Mouse (Mus musculus) layer of hippocampus, adult 2 months (tissue): Measurements from ENCODE around the gene Hes2. TPM values are rescaled to one million over a fixed set of nuclear protein-coding genes. Genes with fewer than 3 reads are reported as not detected.
A peak's percentile ranks its signal among the peaks of the same experiment; 100 is the strongest.

ENCODE experiments used
- DNase-seq, 2 experiments: peaks; one replicate each; pipeline ENCODE4 v3.0.0; 2022; ENCODE audit warnings: low spot score in 2 of 2
- H3K27ac ChIP-seq: fragments of 200-600 bp; 2 replicates; pipeline ENCODE4 v1.8.1; 2022
- H3K4me3 ChIP-seq: fragments of 200-600 bp; 2 replicates; pipeline ENCODE4 v1.8.1; 2022; ENCODE audit warnings: mild to moderate bottlenecking
- CTCF ChIP-seq: fragments of 200-600 bp; conservative IDR thresholded peaks from 2 replicates; pipeline ENCODE4 v1.8.1; 2022; ENCODE audit warnings: antibody characterized with exemption, mild to moderate bottlenecking, moderate library complexity
- total RNA-seq, 2 experiments: library from RNA; stranded (reverse); gene quantifications; 2 replicates each; pipeline ENCODE4 v1.2.3; 2021

The Hes2 gene
- total RNA-seq, 2 experiments from 2014 or later: not detected

DNA sequence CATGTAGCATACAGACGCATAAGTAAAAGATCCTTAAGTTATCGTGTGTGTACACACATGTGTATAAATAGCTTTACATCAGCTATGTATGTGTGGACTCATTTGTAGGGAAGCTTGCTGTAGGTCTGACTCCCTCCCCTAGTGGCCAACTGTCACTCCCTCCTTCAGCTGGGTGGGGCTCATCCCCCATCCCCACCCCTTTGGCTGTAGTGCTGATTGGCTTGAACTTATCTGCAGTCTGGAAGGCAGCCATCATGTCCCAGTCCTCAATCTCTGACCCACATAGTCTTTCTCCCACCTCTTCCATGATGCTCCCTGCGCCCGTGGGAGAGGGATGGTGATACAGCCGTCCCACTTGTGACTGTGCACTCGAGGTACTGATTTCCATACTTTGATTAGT is 46.0 kb downstream of the Hes2 start:
- TF ChIP-seq CTCF: peak; percentile 33
- DNase-seq: no peak
- no peak overlapping the region for H3K4me3 ChIP-seq
- peak overlapping the region; percentile 37; the same call in 1 of the 2 replicates for H3K27ac ChIP-seq

DNA sequence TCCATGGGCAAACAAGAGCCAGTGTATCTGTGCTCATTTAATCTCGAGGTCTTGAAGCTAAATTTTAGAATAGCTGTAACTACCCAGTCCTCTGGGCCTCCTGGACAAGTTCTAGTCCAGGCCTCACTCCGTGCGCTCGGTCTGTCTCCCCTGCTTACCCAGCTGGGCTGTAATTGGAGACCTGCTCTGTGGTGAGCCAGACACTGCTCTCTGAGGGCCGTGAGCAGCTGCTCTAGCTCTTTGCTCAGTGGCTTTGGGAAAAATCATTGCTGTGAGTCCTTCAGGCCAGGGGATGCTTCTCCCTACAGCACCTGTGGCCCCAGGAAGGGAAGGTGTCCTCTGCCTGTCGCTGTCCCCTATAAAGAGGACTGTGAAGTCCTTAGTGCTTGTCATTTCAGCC is 47.5 kb downstream of the Hes2 start:
- no peak for DNase-seq
- Histone ChIP-seq H3K27ac (peak overlapping the region; percentile 37; the same call in 1 of the 2 replicates), H3K4me3 (no peak overlapping the region)
- no peak for TF ChIP-seq CTCF

DNA sequence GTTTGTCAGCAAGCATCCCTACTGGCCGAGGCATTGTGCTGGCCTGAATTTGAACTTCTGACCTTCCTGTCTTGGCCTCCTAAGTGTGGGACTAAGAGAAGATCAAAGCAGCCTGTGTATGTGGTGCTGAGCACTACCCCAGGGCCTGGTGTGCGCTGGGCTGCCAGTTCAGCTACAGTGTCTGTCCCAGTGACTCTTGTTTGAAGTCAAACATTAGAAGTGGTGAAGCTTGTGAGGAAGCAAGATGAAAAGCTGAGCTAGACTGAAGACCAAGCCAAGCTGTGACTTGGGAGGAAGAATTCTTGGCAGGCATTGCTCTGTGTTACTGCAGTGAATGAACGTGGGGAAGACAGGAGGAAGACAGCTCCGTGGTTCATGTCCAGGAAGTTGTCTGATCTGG is 51.0 kb downstream of the Hes2 start:
- Histone ChIP-seq H3K4me3 (no peak overlapping the region), H3K27ac (no peak overlapping the region)
- DNase-seq: no peak
- TF ChIP-seq CTCF: no peak

Other genes starting within 250 kb of the Hes2 start
- 10 to 100 TPM; 68.2 to 69.1 TPM for gene Dnajc11, start 225.2 kb upstream of the Hes2 start, total RNA-seq
- 10 to 100 TPM; 26.8 to 29.7 TPM for gene Thap3, start 169.9 kb upstream of the Hes2 start, total RNA-seq
- 10 to 100 TPM; 10.5 to 10.8 TPM for gene Phf13, start 162.6 kb upstream of the Hes2 start, total RNA-seq
- 10 to 100 TPM; 19.4 to 23.2 TPM for gene Klhl21, start 150.1 kb upstream of the Hes2 start, total RNA-seq
- gene Zbtb48, start 131.2 kb upstream of the Hes2 start, total RNA-seq: 10 to 100 TPM; 12.7 to 16.9 TPM
- gene Tas1r1, start 120.3 kb upstream of the Hes2 start, total RNA-seq: under 1 TPM; 0.69 to 0.76 TPM
- 10 to 100 TPM; 19.9 to 21.0 TPM for gene Nol9, start 119.5 kb upstream of the Hes2 start, total RNA-seq
- 100 to 1,000 TPM; 163 to 164 TPM for gene Plekhg5, start 86.4 kb upstream of the Hes2 start, total RNA-seq
- gene Tnfrsf25, start 42.9 kb upstream of the Hes2 start, total RNA-seq: 10 to 100 TPM; 22.7 to 48.4 TPM
- 1 to 10 TPM; 1.2 to 1.9 TPM for gene Espn, start 6.5 kb upstream of the Hes2 start, total RNA-seq
- gene Acot7, start 19.3 kb downstream of the Hes2 start, total RNA-seq: 100 to 1,000 TPM; 306 to 335 TPM
- gene Gpr153, start 115.4 kb downstream of the Hes2 start, total RNA-seq: 1 to 10 TPM; 5.6 to 6.4 TPM
- gene Hes3, start 132.8 kb downstream of the Hes2 start, total RNA-seq: not detected
- 10 to 100 TPM; 42.3 to 43.0 TPM for gene Icmt, start 138.4 kb downstream of the Hes2 start, total RNA-seq
- gene Rnf207, start 160.1 kb downstream of the Hes2 start, total RNA-seq: 1 to 10 TPM; 6.5 to 7.7 TPM
- 100 to 1,000 TPM; 186 to 202 TPM for gene Rpl22, start 166.9 kb downstream of the Hes2 start, total RNA-seq
- gene Chd5, start 179.8 kb downstream of the Hes2 start, total RNA-seq: 100 to 1,000 TPM; 118 to 121 TPM